Mouse (Mus musculus) cerebellum, adult 8-10 months (tissue): ENCODE data around the gene Gm28919.
"Not testable (repeated sequence)": the region's sequence is repeated elsewhere in the genome, so short reads cannot be mapped to it uniquely, and the experiment has no call there.

Experiments used
- DNase-seq: peaks from one replicate; pipeline ENCODE4 v3.0.0; 2022

The Gm28919 gene

DNA sequence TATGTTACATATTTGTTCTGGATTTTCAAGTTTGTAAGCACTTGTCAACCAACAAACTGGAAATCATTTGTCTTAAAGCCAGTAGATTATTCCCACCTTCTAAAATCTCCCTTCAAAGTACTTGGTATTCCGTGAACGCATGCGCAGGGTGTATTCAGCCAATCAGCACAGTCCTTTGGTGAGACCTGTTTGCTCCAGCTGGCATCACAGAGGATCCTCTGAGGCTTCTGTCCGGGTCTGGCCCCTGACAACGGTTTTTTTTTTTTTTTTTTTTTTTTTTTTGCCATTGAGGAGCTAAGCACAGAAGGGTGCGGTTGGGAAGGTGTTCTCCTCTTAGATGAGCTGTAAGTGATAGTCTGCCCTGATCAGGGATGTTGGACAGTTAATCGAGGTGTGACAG lies at the start of gene Gm28919:
Gene Gm28919 (plus strand): TSS at position 301 of the 400 bp plus-strand sequence.
- DNase-seq = not testable (repeated sequence)
